Mouse (Mus musculus): ENCODE results near the gene 2810459M11Rik. TPM values are rescaled to one million over a fixed set of nuclear protein-coding genes. Genes with fewer than 3 reads are reported as not detected.

The 2810459M11Rik gene
- total RNA-seq, 2 experiments from 2014 or later, result not detected

- no peak for ATAC-seq (replicated peaks; ENCODE audit: low FRiP score, poor library complexity, severe bottlenecking)
Measured at GRCm38 (mm10) chr1:86048231-86048630, 2.6 kb downstream of the 2810459M11Rik start.

- ATAC-seq (replicated peaks; ENCODE audit: low FRiP score, poor library complexity, severe bottlenecking), result no peak
Measured at GRCm38 (mm10) chr1:86048744-86049143, 3.1 kb downstream of the 2810459M11Rik start.

- ATAC-seq (replicated peaks; ENCODE audit: low FRiP score, poor library complexity, severe bottlenecking), result no peak
Measured at GRCm38 (mm10) chr1:86053198-86053921, 7.7 kb downstream of the 2810459M11Rik start.

GRCm38 (mm10) chr1:86054943-86055342 lies 9.3 kb downstream of the 2810459M11Rik start:
- ATAC-seq (replicated peaks; ENCODE audit: low FRiP score, poor library complexity, severe bottlenecking), result no peak

GRCm38 (mm10) chr1:86056284-86056683 lies 10.6 kb downstream of the 2810459M11Rik start:
- no peak for ATAC-seq (replicated peaks; ENCODE audit: low FRiP score, poor library complexity, severe bottlenecking)

- peak; percentile 77 for ATAC-seq (replicated peaks; ENCODE audit: low FRiP score, poor library complexity, severe bottlenecking)
Measured at GRCm38 (mm10) chr1:86058856-86059769, 13.4 kb downstream of the 2810459M11Rik start.

GRCm38 (mm10) chr1:86062523-86062922 lies 16.9 kb downstream of the 2810459M11Rik start:
- no peak for ATAC-seq (replicated peaks; ENCODE audit: low FRiP score, poor library complexity, severe bottlenecking)

GRCm38 (mm10) chr1:86064271-86064991 lies 18.8 kb downstream of the 2810459M11Rik start, which contains the start of gene Psmd1:
TSS of gene Psmd1 (plus strand) at chr1:86064387.
- peak; percentile 89 for ATAC-seq (replicated peaks; ENCODE audit: low FRiP score, poor library complexity, severe bottlenecking)

GRCm38 (mm10) chr1:86076565-86076964 lies 30.9 kb downstream of the 2810459M11Rik start:
- no peak for ATAC-seq (replicated peaks; ENCODE audit: low FRiP score, poor library complexity, severe bottlenecking)

- no peak for ATAC-seq (replicated peaks; ENCODE audit: low FRiP score, poor library complexity, severe bottlenecking)
Measured at GRCm38 (mm10) chr1:86094413-86094812, 48.8 kb downstream of the 2810459M11Rik start.

- ATAC-seq (replicated peaks; ENCODE audit: low FRiP score, poor library complexity, severe bottlenecking), result no peak
Measured at GRCm38 (mm10) chr1:86105054-86105453, 59.4 kb downstream of the 2810459M11Rik start.

Other genes with a start within 250 kb of the 2810459M11Rik start
- 3.4 and 9.4 TPM in 2 replicates for gene Itm2c, start 151.6 kb upstream of the 2810459M11Rik start, total RNA-seq (2015; ENCODE audit: low replicate concordance)
- gene Itm2c, start 151.6 kb upstream of the 2810459M11Rik start, total RNA-seq (2017; ENCODE audit: low replicate concordance), result 6.3 and 12.1 TPM in 2 replicates
- not detected in 2 replicates for gene 4933407L21Rik, start 117.4 kb upstream of the 2810459M11Rik start, total RNA-seq (2015; ENCODE audit: low replicate concordance)
- not detected in 2 replicates for gene 4933407L21Rik, start 117.4 kb upstream of the 2810459M11Rik start, total RNA-seq (2017; ENCODE audit: low replicate concordance)
- not detected in 2 replicates for gene Gpr55, start 84.9 kb upstream of the 2810459M11Rik start, total RNA-seq (2015; ENCODE audit: low replicate concordance)
- 0.39 TPM in 1 of 2 replicates, not detected in the other for gene Gpr55, start 84.9 kb upstream of the 2810459M11Rik start, total RNA-seq (2017; ENCODE audit: low replicate concordance)
- gene Spata3, start 29.0 kb upstream of the 2810459M11Rik start, total RNA-seq (2015; ENCODE audit: low replicate concordance), result not detected in 2 replicates
- gene Spata3, start 29.0 kb upstream of the 2810459M11Rik start, total RNA-seq (2017; ENCODE audit: low replicate concordance), result not detected in 2 replicates
- gene Psmd1, start 18.5 kb downstream of the 2810459M11Rik start, total RNA-seq (2015; ENCODE audit: low replicate concordance), result 54.8 and 84.7 TPM in 2 replicates
- gene Psmd1, start 18.5 kb downstream of the 2810459M11Rik start, total RNA-seq (2017; ENCODE audit: low replicate concordance), result 83.6 and 94.6 TPM in 2 replicates
- not detected in 2 replicates for gene Htr2b, start 66.1 kb downstream of the 2810459M11Rik start, total RNA-seq (2015; ENCODE audit: low replicate concordance)
- 0.51 TPM in 1 of 2 replicates, not detected in the other for gene Htr2b, start 66.1 kb downstream of the 2810459M11Rik start, total RNA-seq (2017; ENCODE audit: low replicate concordance)
- 17.7 and 34.8 TPM in 2 replicates for gene Gm21972, start 87.8 kb downstream of the 2810459M11Rik start, total RNA-seq (2015; ENCODE audit: low replicate concordance)
- gene Gm21972, start 87.8 kb downstream of the 2810459M11Rik start, total RNA-seq (2017; ENCODE audit: low replicate concordance), result 9.0 TPM in 1 of 2 replicates, not detected in the other
- 13.7 and 24.3 TPM in 2 replicates for gene Armc9, start 108.9 kb downstream of the 2810459M11Rik start, total RNA-seq (2015; ENCODE audit: low replicate concordance)
- 7.5 and 24.4 TPM in 2 replicates for gene Armc9, start 108.9 kb downstream of the 2810459M11Rik start, total RNA-seq (2017; ENCODE audit: low replicate concordance)